Mouse (Mus musculus): Measurements from ENCODE around the gene Kcnma1. TPM values are rescaled to one million over a fixed set of nuclear protein-coding genes. Genes with fewer than 3 reads are reported as not detected.

The Kcnma1 gene
- polyA plus RNA-seq, 1 experiment from 2014 or later, result 2.1 TPM

DNA sequence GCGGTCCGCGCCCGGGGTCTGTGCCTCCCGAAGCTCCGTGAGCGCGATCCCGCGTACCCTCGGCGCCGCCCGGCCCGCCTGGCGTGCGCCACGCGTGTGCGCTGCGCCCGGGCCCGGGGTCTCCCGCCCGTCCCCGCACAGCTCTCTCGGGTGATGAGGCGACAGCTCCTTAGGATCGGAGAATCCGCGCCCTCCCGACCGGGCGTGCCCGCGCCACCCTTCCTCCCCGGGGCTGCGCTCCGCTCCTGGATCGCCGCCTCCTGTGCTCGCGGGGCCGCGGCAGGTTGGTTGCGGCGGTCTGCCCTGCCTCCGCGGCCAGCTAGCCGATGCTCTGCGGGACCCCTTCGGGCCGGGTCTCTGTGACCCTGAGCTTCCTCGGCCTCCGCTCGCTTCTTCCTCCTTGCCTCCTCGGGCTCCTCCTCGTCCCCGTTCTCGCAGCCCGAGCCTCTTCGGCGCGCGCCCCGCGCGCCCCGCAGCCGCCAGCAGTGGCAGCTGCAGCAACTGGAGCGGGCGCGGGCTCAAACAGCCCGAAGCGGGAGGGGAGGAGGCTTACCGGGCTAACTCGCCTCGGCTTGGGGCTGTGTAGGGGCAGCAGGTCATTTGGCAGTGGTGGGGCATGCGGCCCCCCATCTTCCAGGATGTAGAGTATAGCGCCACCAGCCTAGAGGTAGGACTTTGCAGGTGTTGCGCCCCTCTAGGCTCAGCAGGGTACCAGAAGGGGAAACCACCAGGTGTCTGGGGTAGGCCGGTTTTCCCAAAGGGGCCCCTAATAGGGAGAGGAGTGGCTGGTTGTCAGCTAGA lies 9.6 kb downstream of the Kcnma1 start:
- TF ChIP-seq CTCF (IDR thresholded peaks at IDR 0.05; ENCODE audit: low read depth), result peak; percentile 45; the same call in 1 of the 2 replicates
- H3K9me3 ChIP-seq (replicated peaks; ENCODE audit: low read length), result no peaks in the 10 kb centered on the region
- WGBS, result 1% methylated on average over 66 of the region's 82 CpGs
- H3K4me2 ChIP-seq (ENCODE audit: low read length), result peak overlapping the region; percentile 99
- H3K27me3 ChIP-seq (ENCODE audit: insufficient read depth, low read length), result peaks cover 31% of the 10 kb centered on the region
- no peak overlapping the region for H3K27ac ChIP-seq
- peak overlapping the region; percentile 71 for H3K4me3 ChIP-seq (replicated peaks; ENCODE audit: low read depth, low read length)
- H3K36me3 ChIP-seq (ENCODE audit: insufficient read depth, low read length), result no peaks in the 10 kb centered on the region
- peak overlapping the region; percentile 57 for H3K9ac ChIP-seq (ENCODE audit: low read depth, low read length)
- H3K4me1 ChIP-seq (replicated peaks; ENCODE audit: insufficient read depth, low read length), result 0 out of 2 replicates have a peak, but pooled peaks cover 3% of the 10 kb centered on the region
- ATAC-seq (replicated peaks; ENCODE audit: low FRiP score, low read depth) (0 out of 2 replicates have a peak, but pooled peaks have one; percentile 58), DNase-seq (ENCODE audit: low spot score) (peak; percentile 49)

DNA sequence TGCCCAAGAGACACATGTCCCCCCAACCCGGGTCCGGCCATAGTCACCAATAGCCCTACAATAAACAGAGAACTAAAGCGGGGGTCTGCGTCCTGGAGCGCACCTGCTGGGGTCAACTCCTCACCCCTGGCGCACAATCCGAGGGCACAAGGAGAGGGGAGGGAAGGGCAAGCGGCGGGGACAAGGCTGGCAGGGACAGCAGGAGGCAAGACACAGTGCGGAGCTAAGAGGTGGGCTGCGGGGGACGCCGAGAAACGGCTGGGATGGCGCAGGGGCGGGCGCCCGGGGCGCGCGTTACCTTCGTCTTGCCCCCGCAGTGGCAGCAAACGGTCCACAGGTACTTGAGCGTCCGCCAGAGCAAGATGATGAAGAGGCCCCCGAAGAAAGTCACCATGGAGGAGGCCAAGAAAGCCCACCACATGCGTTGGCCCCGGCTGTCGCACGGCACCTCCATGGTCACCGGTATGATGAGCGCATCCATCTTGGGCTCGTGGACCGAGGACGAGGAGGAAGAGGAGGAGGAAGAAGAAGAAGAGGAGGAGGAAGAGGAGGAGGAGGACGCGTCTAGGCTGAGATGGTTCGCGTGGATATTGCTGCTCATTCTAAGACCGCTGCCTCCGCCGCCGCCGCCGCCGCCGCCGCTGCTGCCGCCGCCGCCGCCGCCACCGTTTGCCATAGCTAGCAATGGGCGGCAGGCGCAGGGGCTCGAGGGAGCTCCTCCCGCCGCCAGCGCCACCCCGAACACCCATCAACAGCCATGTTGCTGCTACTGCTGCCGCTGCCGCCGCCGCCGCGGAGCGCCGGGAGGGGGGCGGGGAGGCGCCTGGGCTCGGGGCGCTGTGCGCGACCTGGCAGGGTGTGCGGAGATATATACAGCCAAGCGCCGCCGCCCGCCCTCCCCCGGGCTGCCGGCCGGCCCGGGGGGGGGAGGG lies 10.6 kb downstream of the Kcnma1 start:
- under 1% methylated on average over 45 of the region's 85 CpGs for WGBS
- TF ChIP-seq CTCF (IDR thresholded peaks at IDR 0.05; ENCODE audit: low read depth), result no peak
- DNase-seq (ENCODE audit: low spot score) (peak; percentile 39), ATAC-seq (replicated peaks; ENCODE audit: low FRiP score, low read depth) (peak; percentile 18; the same call in 1 of the 2 replicates)
- peak overlapping the region; percentile 99 for H3K4me2 ChIP-seq (ENCODE audit: low read length)
- H3K4me1 ChIP-seq (replicated peaks; ENCODE audit: insufficient read depth, low read length), result 0 out of 2 replicates have a peak, but pooled peaks cover 3% of the 10 kb centered on the region
- no peaks in the 10 kb centered on the region for H3K36me3 ChIP-seq (ENCODE audit: insufficient read depth, low read length)
- peak overlapping the region; percentile 71 for H3K4me3 ChIP-seq (replicated peaks; ENCODE audit: low read depth, low read length)
- H3K27ac ChIP-seq, result no peak overlapping the region
- H3K9ac ChIP-seq (ENCODE audit: low read depth, low read length), result peak overlapping the region; percentile 57
- no peaks in the 10 kb centered on the region for H3K9me3 ChIP-seq (replicated peaks; ENCODE audit: low read length)
- H3K27me3 ChIP-seq (ENCODE audit: insufficient read depth, low read length), result peaks cover 31% of the 10 kb centered on the region

DNA sequence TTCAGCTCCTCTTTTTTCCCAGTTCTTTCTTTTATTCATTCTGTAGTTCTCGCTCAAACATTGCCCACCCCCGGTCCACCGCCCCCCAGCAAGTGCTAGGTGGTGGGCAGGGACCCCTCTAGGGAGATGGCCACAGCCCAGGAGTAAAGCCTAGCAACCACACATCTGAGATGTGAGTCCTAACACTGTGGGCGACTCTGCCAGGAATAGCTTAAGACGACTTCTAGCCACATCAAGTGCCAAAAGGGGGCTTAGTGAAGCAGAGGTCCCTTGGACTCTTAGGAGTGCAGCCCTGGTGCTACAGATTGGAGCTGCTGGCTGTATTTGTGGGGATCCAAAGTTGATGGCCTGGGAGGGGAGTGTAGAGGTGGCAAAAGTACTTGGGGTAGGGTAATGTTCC lies 11.6 kb downstream of the Kcnma1 start:
- Histone ChIP-seq H3K4me2 (ENCODE audit: low read length) (peak overlapping the region; percentile 0; the same call in 1 of the 2 replicates), H3K9ac (ENCODE audit: low read depth, low read length) (no peak overlapping the region), H3K9me3 (replicated peaks; ENCODE audit: low read length) (no peaks in the 10 kb centered on the region), H3K27me3 (ENCODE audit: insufficient read depth, low read length) (peaks cover 31% of the 10 kb centered on the region), H3K4me3 (replicated peaks; ENCODE audit: low read depth, low read length) (no peak overlapping the region), H3K27ac (no peak overlapping the region), H3K4me1 (replicated peaks; ENCODE audit: insufficient read depth, low read length) (0 out of 2 replicates have a peak, but pooled peaks cover 3% of the 10 kb centered on the region), H3K36me3 (ENCODE audit: insufficient read depth, low read length) (no peaks in the 10 kb centered on the region)
- ATAC-seq (replicated peaks; ENCODE audit: low FRiP score, low read depth), result no peak
- no peak for DNase-seq (ENCODE audit: low spot score)
- 57% methylated on average over 5 of the region's 5 CpGs for WGBS
- TF ChIP-seq CTCF (IDR thresholded peaks at IDR 0.05; ENCODE audit: low read depth), result no peak

DNA sequence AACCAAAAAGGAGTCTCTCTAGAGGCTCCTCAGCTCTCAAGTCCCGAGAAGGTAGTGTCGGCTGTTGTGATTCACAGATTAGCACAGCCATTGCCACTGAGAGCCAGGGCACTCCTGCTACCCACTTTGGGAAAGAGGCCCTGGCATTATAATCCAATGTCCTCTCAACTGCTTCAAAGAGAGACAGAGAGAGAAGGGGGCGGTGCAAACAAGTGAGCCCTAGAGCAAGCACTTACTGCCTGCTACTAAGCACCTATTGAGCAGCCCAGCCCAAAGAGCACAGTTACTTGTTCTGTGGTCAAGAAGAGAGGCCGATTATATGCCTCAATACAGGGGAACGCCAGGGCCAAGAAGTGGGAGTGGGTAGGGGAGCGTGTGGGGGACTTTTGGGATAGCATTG lies 16.4 kb downstream of the Kcnma1 start:
- TF ChIP-seq CTCF (IDR thresholded peaks at IDR 0.05; ENCODE audit: low read depth), result no peak
- DNase-seq (ENCODE audit: low spot score) (no peak), ATAC-seq (replicated peaks; ENCODE audit: low FRiP score, low read depth) (no peak)
- WGBS, result 83% methylated on average over 6 of the region's 6 CpGs
- Histone ChIP-seq H3K4me1 (replicated peaks; ENCODE audit: insufficient read depth, low read length) (no peaks in the 10 kb centered on the region), H3K36me3 (ENCODE audit: insufficient read depth, low read length) (no peaks in the 10 kb centered on the region), H3K9me3 (replicated peaks; ENCODE audit: low read length) (no peaks in the 10 kb centered on the region), H3K27me3 (ENCODE audit: insufficient read depth, low read length) (peaks cover 7% of the 10 kb centered on the region), H3K27ac (no peak overlapping the region), H3K4me2 (ENCODE audit: low read length) (no peak overlapping the region), H3K4me3 (replicated peaks; ENCODE audit: low read depth, low read length) (no peak overlapping the region), H3K9ac (ENCODE audit: low read depth, low read length) (no peak overlapping the region)

DNA sequence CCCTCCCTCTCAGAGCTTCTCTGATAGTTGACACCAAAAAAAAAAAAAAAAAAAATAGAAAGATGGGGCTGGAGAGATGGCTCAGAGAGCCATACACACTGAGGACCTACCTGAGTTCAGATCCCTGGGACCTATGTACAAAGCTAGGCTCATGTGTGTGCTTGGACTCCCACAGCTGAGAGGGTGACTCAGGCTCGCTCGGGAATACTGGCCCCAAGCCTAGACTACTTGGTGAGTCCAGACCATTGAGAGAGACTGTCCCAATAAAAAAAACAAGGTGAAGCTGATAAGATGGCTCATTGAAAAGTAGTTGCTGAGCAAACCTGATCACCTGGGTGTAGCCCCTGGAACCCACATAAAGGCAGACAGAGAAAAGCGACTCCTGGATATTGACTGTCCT lies 18.5 kb downstream of the Kcnma1 start:
- no peak overlapping the region for H3K27ac ChIP-seq
- no peak overlapping the region for H3K4me3 ChIP-seq (replicated peaks; ENCODE audit: low read depth, low read length)
- no peaks in the 10 kb centered on the region for H3K9me3 ChIP-seq (replicated peaks; ENCODE audit: low read length)
- H3K9ac ChIP-seq (ENCODE audit: low read depth, low read length), result no peak overlapping the region
- H3K36me3 ChIP-seq (ENCODE audit: insufficient read depth, low read length), result no peaks in the 10 kb centered on the region
- no peak for TF ChIP-seq CTCF (IDR thresholded peaks at IDR 0.05; ENCODE audit: low read depth)
- WGBS, result 66% methylated on average over 3 of the region's 3 CpGs
- H3K27me3 ChIP-seq (ENCODE audit: insufficient read depth, low read length), result no peaks in the 10 kb centered on the region
- H3K4me1 ChIP-seq (replicated peaks; ENCODE audit: insufficient read depth, low read length), result no peaks in the 10 kb centered on the region
- ATAC-seq (replicated peaks; ENCODE audit: low FRiP score, low read depth) (no peak), DNase-seq (ENCODE audit: low spot score) (no peak)
- H3K4me2 ChIP-seq (ENCODE audit: low read length), result no peak overlapping the region

DNA sequence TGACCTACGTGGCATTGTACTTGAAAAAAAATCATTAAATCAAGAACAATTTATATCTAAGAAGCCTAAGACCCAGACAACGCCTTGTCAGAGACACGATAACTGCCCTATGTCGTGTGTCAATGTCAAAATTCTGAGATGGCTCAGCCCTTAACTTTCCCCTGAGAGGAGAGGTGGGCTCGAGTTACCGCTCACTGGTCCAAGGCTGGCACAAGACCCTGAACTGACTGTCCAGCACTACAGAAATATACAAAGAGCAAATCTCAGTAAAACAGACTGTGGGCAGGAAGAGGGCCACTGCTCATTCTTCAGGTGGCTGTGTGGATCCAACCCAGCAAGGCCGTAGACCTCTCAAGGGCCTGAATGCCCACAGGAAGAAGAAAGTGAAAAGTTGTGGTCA lies 23.4 kb downstream of the Kcnma1 start:
- Histone ChIP-seq H3K4me3 (replicated peaks; ENCODE audit: low read depth, low read length) (no peak overlapping the region), H3K9ac (ENCODE audit: low read depth, low read length) (no peak overlapping the region), H3K27me3 (ENCODE audit: insufficient read depth, low read length) (no peaks in the 10 kb centered on the region), H3K27ac (no peak overlapping the region), H3K9me3 (replicated peaks; ENCODE audit: low read length) (no peaks in the 10 kb centered on the region), H3K4me2 (ENCODE audit: low read length) (no peak overlapping the region), H3K36me3 (ENCODE audit: insufficient read depth, low read length) (no peaks in the 10 kb centered on the region), H3K4me1 (replicated peaks; ENCODE audit: insufficient read depth, low read length) (no peaks in the 10 kb centered on the region)
- ATAC-seq (replicated peaks; ENCODE audit: low FRiP score, low read depth) (no peak), DNase-seq (ENCODE audit: low spot score) (no peak)
- TF ChIP-seq CTCF (IDR thresholded peaks at IDR 0.05; ENCODE audit: low read depth), result no peak
- WGBS, result 75% methylated on average over 7 of the region's 7 CpGs
